Mouse (Mus musculus) liver, postnatal 0 days (tissue): ENCODE measurements around the gene Icam2. TPM values are rescaled to one million over a fixed set of nuclear protein-coding genes. Genes with fewer than 3 reads are reported as not detected.

Experiments used
- ATAC-seq: fragments of 200-750 bp; cut with Nextera tagmentation; 2 replicates; pipeline ENCODE4 v1.8.0; 2017; ENCODE audit warnings: mild to moderate bottlenecking, moderate library complexity
- DNase-seq: peaks from one replicate; pipeline ENCODE4 v3.0.0-alpha.2; 2016
- H3K27ac ChIP-seq: fragments of 300-500 bp; sonication (generic); 2 replicates; pipeline ENCODE4 v1.5.1; 2014; ENCODE audit warnings: antibody characterized with exemption, moderate library complexity, mild to moderate bottlenecking, low read depth
- H3K27me3 ChIP-seq: fragments of 300-500 bp; sonication (generic); 2 replicates; pipeline ENCODE4 v1.6.1; 2014; ENCODE audit warnings: low read length, control low read depth, mixed read lengths; ENCODE audit not compliant: insufficient read depth
- H3K36me3 ChIP-seq: fragments of 300-500 bp; sonication (generic); replicated peaks from 2 replicates; pipeline ENCODE4 v1.6.1; 2014; ENCODE audit warnings: mild to moderate bottlenecking, control low read depth, low read length, moderate library complexity, mixed read lengths; ENCODE audit not compliant: insufficient read depth
- H3K4me1 ChIP-seq: fragments of 300-500 bp; sonication (generic); 2 replicates; pipeline ENCODE4 v1.6.1; 2014; ENCODE audit warnings: antibody characterized with exemption, mild to moderate bottlenecking, control low read depth; ENCODE audit not compliant: insufficient read depth
- H3K4me2 ChIP-seq: fragments of 300-500 bp; sonication (generic); 2 replicates; pipeline ENCODE4 v1.6.1; 2014; ENCODE audit warnings: low read depth, mild to moderate bottlenecking, low read length, moderate library complexity, mixed read lengths
- H3K4me3 ChIP-seq: fragments of 300-500 bp; sonication (generic); 2 replicates; pipeline ENCODE4 v1.5.1; 2014; ENCODE audit warnings: low read depth, low read length
- H3K9ac ChIP-seq: fragments of 300-500 bp; sonication (generic); replicated peaks from 2 replicates; pipeline ENCODE4 v1.6.1; 2014; ENCODE audit warnings: mild to moderate bottlenecking, moderate library complexity
- H3K9me3 ChIP-seq: fragments of 300-500 bp; sonication (generic); 2 replicates; pipeline ENCODE4 v1.6.1; 2016; ENCODE audit warnings: mild to moderate bottlenecking, control low read depth, low read length, mixed read lengths
- CTCF ChIP-seq: sonication (generic); IDR thresholded peaks from 2 replicates; pipeline ENCODE4 v1.5.1; 2016; ENCODE audit warnings: antibody characterized with exemption, low read depth
- EP300 ChIP-seq: IDR thresholded peaks from 2 replicates; pipeline ENCODE4 v1.6.1; 2016; ENCODE audit warnings: antibody characterized with exemption, low read depth, mild to moderate bottlenecking
- WGBS: fragments of 180-500 bp; shearing (Covaris S2); extraction: QIAGEN DNeasy Blood & Tissue Kit; methylation state at CpG from one replicate; pipeline ENCODE4 v1.1.7; 2014; ENCODE audit not compliant: insufficient replicate concordance; 5-methylcytosine and 5-hydroxymethylcytosine counted together
- polyA plus RNA-seq: library from polyadenylated mRNA; unstranded; fragments of >200 nt; fragmentation: Nextera tagmentation; extraction: Ambion mirVana; gene quantifications from 2 replicates; pipeline ENCODE4 v1.2.1, GENCODE M21; 2015

Gene Icam2
- polyA plus RNA-seq, 1 experiment from 2014 or later = 12.6 TPM

GRCm38 (mm10) chr11:106355382-106356128 is 32.3 kb downstream of the Icam2 start:
- WGBS = 28% methylated on average over 19 of the region's 19 CpGs

GRCm38 (mm10) chr11:106354181-106354580 is 33.7 kb downstream of the Icam2 start:
- no peak overlapping the region for H3K27ac ChIP-seq
- no peaks in the 10 kb centered on the region for H3K27me3 ChIP-seq
- TF ChIP-seq CTCF = no peak
- no peak for TF ChIP-seq EP300
- no peak overlapping the region for H3K4me3 ChIP-seq
- no peak for DNase-seq
- no peak overlapping the region for H3K9ac ChIP-seq
- H3K9me3 ChIP-seq = no peaks in the 10 kb centered on the region
- no peak for ATAC-seq
- H3K36me3 ChIP-seq = no peaks in the 10 kb centered on the region
- 26% methylated on average over 1 of the region's 1 CpGs for WGBS
- no peak overlapping the region for H3K4me2 ChIP-seq
- peaks cover 6% of the 10 kb centered on the region for H3K4me1 ChIP-seq

More at GRCm38 (mm10) chr11:106355382-106356128, 32.3 kb downstream of the Icam2 start:
- H3K27me3 ChIP-seq = no peaks in the 10 kb centered on the region
- peak overlapping the region; percentile 20 for H3K4me2 ChIP-seq
- H3K4me1 ChIP-seq = peaks cover 6% of the 10 kb centered on the region
- no peaks in the 10 kb centered on the region for H3K36me3 ChIP-seq
- DNase-seq = no peak
- H3K9ac ChIP-seq = no peak overlapping the region
- H3K9me3 ChIP-seq = no peaks in the 10 kb centered on the region
- no peak for ATAC-seq
- no peak for TF ChIP-seq CTCF
- H3K4me3 ChIP-seq = no peak overlapping the region
- H3K27ac ChIP-seq = no peak overlapping the region

GRCm38 (mm10) chr11:106353188-106353587 is 34.7 kb downstream of the Icam2 start, which contains the start of gene Scn4a:
Gene Scn4a, minus strand, starts transcription at chr11:106353288.
- ATAC-seq = no peak
- WGBS = 84% methylated on average over 12 of the region's 12 CpGs

GRCm38 (mm10) chr11:106351941-106352340 is 35.9 kb downstream of the Icam2 start:
- no peak overlapping the region for H3K9ac ChIP-seq
- TF ChIP-seq EP300 = no peak
- TF ChIP-seq CTCF = no peak
- 61% methylated on average over 4 of the region's 4 CpGs for WGBS
- ATAC-seq = no peak
- H3K27me3 ChIP-seq = no peaks in the 10 kb centered on the region
- H3K27ac ChIP-seq = no peak overlapping the region
- H3K4me3 ChIP-seq = no peak overlapping the region
- H3K9me3 ChIP-seq = no peaks in the 10 kb centered on the region
- DNase-seq = no peak
- H3K36me3 ChIP-seq = no peaks in the 10 kb centered on the region
- H3K4me1 ChIP-seq = peaks cover 6% of the 10 kb centered on the region; the same call in 1 of the 2 replicates
- H3K4me2 ChIP-seq = no peak overlapping the region

More at GRCm38 (mm10) chr11:106353188-106353587, 34.7 kb downstream of the Icam2 start, which contains the start of gene Scn4a:
- H3K9me3 ChIP-seq = no peaks in the 10 kb centered on the region
- peaks cover 6% of the 10 kb centered on the region; the same call in 1 of the 2 replicates for H3K4me1 ChIP-seq
- no peak within 1 kb of the TSS for H3K9ac ChIP-seq
- H3K4me2 ChIP-seq = no peak within 1 kb of the TSS
- no peaks in the 10 kb centered on the region for H3K36me3 ChIP-seq
- no peak within 1 kb of the TSS for H3K4me3 ChIP-seq
- H3K27me3 ChIP-seq = no peaks in the 10 kb centered on the region
- no peak for TF ChIP-seq EP300
- TF ChIP-seq CTCF = no peak
- no peak for DNase-seq
- H3K27ac ChIP-seq = no peak within 1 kb of the TSS

GRCm38 (mm10) chr11:106351253-106351652 is 36.6 kb downstream of the Icam2 start:
- Histone ChIP-seq H3K36me3 (no peaks in the 10 kb centered on the region), H3K27me3 (no peaks in the 10 kb centered on the region), H3K4me1 (peaks cover 6% of the 10 kb centered on the region; the same call in 1 of the 2 replicates), H3K4me2 (no peak overlapping the region), H3K9me3 (no peaks in the 10 kb centered on the region), H3K27ac (no peak overlapping the region), H3K9ac (no peak overlapping the region), H3K4me3 (no peak overlapping the region)
- 56% methylated on average over 3 of the region's 3 CpGs for WGBS
- no peak for DNase-seq
- TF ChIP-seq EP300 (no peak), CTCF (no peak)
- peak; percentile 29 for ATAC-seq

- H3K4me3 ChIP-seq = no peak overlapping the region
- H3K36me3 ChIP-seq = no peaks in the 10 kb centered on the region
- no peak overlapping the region for H3K4me2 ChIP-seq
- H3K9ac ChIP-seq = no peak overlapping the region
- ATAC-seq = peak; percentile 85
- peak; percentile 35 for DNase-seq
- no peaks in the 10 kb centered on the region for H3K27me3 ChIP-seq
- TF ChIP-seq EP300 = no peak
- no peak for TF ChIP-seq CTCF
- WGBS = 47% methylated on average over 5 of the region's 5 CpGs
- peaks cover 5% of the 10 kb centered on the region; the same call in 1 of the 2 replicates for H3K4me1 ChIP-seq
- H3K9me3 ChIP-seq = no peaks in the 10 kb centered on the region
- no peak overlapping the region for H3K27ac ChIP-seq
Observed at GRCm38 (mm10) chr11:106350853-106351252, 37.0 kb downstream of the Icam2 start.
